Mouse (Mus musculus): ENCODE data around the gene Lmln. TPM values are rescaled to one million over a fixed set of nuclear protein-coding genes. Genes with fewer than 3 reads are reported as not detected.
"Not testable (repeated sequence)": the region's sequence is repeated elsewhere in the genome, so short reads cannot be mapped to it uniquely, and the experiment has no call there.

Lmln gene
- total RNA-seq, 2 experiments from 2014 or later: 0.66 to 8.1 TPM

- no peak for ATAC-seq (replicated peaks; ENCODE audit: low FRiP score, low TSS enrichment, poor library complexity, severe bottlenecking)
Observed at GRCm38 (mm10) chr16:33123938-33124820, 61.9 kb downstream of the Lmln start.

GRCm38 (mm10) chr16:33127052-33127451 is 64.7 kb downstream of the Lmln start:
- no peak for ATAC-seq (replicated peaks; ENCODE audit: low FRiP score, low TSS enrichment, poor library complexity, severe bottlenecking)

- ATAC-seq (replicated peaks; ENCODE audit: low FRiP score, low TSS enrichment, poor library complexity, severe bottlenecking): no peak
Observed at GRCm38 (mm10) chr16:33130731-33131130, 68.4 kb downstream of the Lmln start.

GRCm38 (mm10) chr16:33133186-33133585 is 70.9 kb downstream of the Lmln start:
- no peak for ATAC-seq (replicated peaks; ENCODE audit: low FRiP score, low TSS enrichment, poor library complexity, severe bottlenecking)

- ATAC-seq (replicated peaks; ENCODE audit: low FRiP score, low TSS enrichment, poor library complexity, severe bottlenecking): no peak
Observed at GRCm38 (mm10) chr16:33135167-33135566, 72.8 kb downstream of the Lmln start.

GRCm38 (mm10) chr16:33139061-33139460 is 76.7 kb downstream of the Lmln start:
- ATAC-seq (replicated peaks; ENCODE audit: low FRiP score, low TSS enrichment, poor library complexity, severe bottlenecking): not testable (repeated sequence)

- ATAC-seq (replicated peaks; ENCODE audit: low FRiP score, low TSS enrichment, poor library complexity, severe bottlenecking): no peak
Observed at GRCm38 (mm10) chr16:33141758-33142280, 79.5 kb downstream of the Lmln start.

- ATAC-seq (replicated peaks; ENCODE audit: low FRiP score, low TSS enrichment, poor library complexity, severe bottlenecking): no peak
Observed at GRCm38 (mm10) chr16:33143452-33143851, 81.1 kb downstream of the Lmln start.

GRCm38 (mm10) chr16:33146185-33146584 is 83.9 kb downstream of the Lmln start:
- no peak for ATAC-seq (replicated peaks; ENCODE audit: low FRiP score, low TSS enrichment, poor library complexity, severe bottlenecking)

GRCm38 (mm10) chr16:33148135-33148534 is 85.8 kb downstream of the Lmln start:
- no peak for ATAC-seq (replicated peaks; ENCODE audit: low FRiP score, low TSS enrichment, poor library complexity, severe bottlenecking)

- not testable (repeated sequence) for ATAC-seq (replicated peaks; ENCODE audit: low FRiP score, low TSS enrichment, poor library complexity, severe bottlenecking)
Observed at GRCm38 (mm10) chr16:33150875-33151274, 88.6 kb downstream of the Lmln start.

- ATAC-seq (replicated peaks; ENCODE audit: low FRiP score, low TSS enrichment, poor library complexity, severe bottlenecking): no peak
Observed at GRCm38 (mm10) chr16:33151558-33151957, 89.2 kb downstream of the Lmln start.

GRCm38 (mm10) chr16:33154992-33155391 is 92.7 kb downstream of the Lmln start:
- ATAC-seq (replicated peaks; ENCODE audit: low FRiP score, low TSS enrichment, poor library complexity, severe bottlenecking): no peak

- ATAC-seq (replicated peaks; ENCODE audit: low FRiP score, low TSS enrichment, poor library complexity, severe bottlenecking): no peak
Observed at GRCm38 (mm10) chr16:33158006-33158405, 95.7 kb downstream of the Lmln start.

GRCm38 (mm10) chr16:33158590-33159071 is 96.3 kb downstream of the Lmln start:
- no peak for ATAC-seq (replicated peaks; ENCODE audit: low FRiP score, low TSS enrichment, poor library complexity, severe bottlenecking)

GRCm38 (mm10) chr16:33159363-33159762 is 97.0 kb downstream of the Lmln start:
- no peak for ATAC-seq (replicated peaks; ENCODE audit: low FRiP score, low TSS enrichment, poor library complexity, severe bottlenecking)

- ATAC-seq (replicated peaks; ENCODE audit: low FRiP score, low TSS enrichment, poor library complexity, severe bottlenecking): no peak
Observed at GRCm38 (mm10) chr16:33163330-33164090, 101.2 kb downstream of the Lmln start.

GRCm38 (mm10) chr16:33166284-33166683 is 104.0 kb downstream of the Lmln start:
- peak; percentile 83 for ATAC-seq (replicated peaks; ENCODE audit: low FRiP score, low TSS enrichment, poor library complexity, severe bottlenecking)

GRCm38 (mm10) chr16:33167537-33167936 is 105.2 kb downstream of the Lmln start:
- no peak for ATAC-seq (replicated peaks; ENCODE audit: low FRiP score, low TSS enrichment, poor library complexity, severe bottlenecking)

- ATAC-seq (replicated peaks; ENCODE audit: low FRiP score, low TSS enrichment, poor library complexity, severe bottlenecking): no peak
Observed at GRCm38 (mm10) chr16:33169471-33170034, 107.2 kb downstream of the Lmln start.

Measured in megakaryocyte-erythroid progenitor cell, adult 5-6 weeks (primary cell).